Mouse (Mus musculus): ENCODE data around the gene Clec4d. TPM values are rescaled to one million over a fixed set of nuclear protein-coding genes. Genes with fewer than 3 reads are reported as not detected.
"Not testable (repeated sequence)": the region's sequence is repeated elsewhere in the genome, so short reads cannot be mapped to it uniquely, and the experiment has no call there.

Clec4d gene
- polyA plus RNA-seq (2016; fragmentation: Nextera tagmentation; extraction: Ambion mirVana) = not detected in 2 replicates

- no peak within 1 kb of the TSS for H3K4me2 ChIP-seq (replicated peaks)
- no peak for ATAC-seq (ENCODE audit: low FRiP score, low read depth)
- no peaks in the 10 kb centered on the region for H3K27me3 ChIP-seq
- H3K27ac ChIP-seq (replicated peaks) = no peak within 1 kb of the TSS
- H3K4me3 ChIP-seq = no peak within 1 kb of the TSS
- no peaks in the 10 kb centered on the region for H3K4me1 ChIP-seq
- no peak within 1 kb of the TSS for H3K9ac ChIP-seq (replicated peaks)
- no peaks in the 10 kb centered on the region for H3K9me3 ChIP-seq
- WGBS = 82% methylated on average over 4 of the region's 4 CpGs
- H3K36me3 ChIP-seq = no peaks in the 10 kb centered on the region
Observed at GRCm38 (mm10) chr6:123261555-123262161, at the start of gene Clec4d. Clec4d (plus strand) TSS chr6:123262111.

DNA sequence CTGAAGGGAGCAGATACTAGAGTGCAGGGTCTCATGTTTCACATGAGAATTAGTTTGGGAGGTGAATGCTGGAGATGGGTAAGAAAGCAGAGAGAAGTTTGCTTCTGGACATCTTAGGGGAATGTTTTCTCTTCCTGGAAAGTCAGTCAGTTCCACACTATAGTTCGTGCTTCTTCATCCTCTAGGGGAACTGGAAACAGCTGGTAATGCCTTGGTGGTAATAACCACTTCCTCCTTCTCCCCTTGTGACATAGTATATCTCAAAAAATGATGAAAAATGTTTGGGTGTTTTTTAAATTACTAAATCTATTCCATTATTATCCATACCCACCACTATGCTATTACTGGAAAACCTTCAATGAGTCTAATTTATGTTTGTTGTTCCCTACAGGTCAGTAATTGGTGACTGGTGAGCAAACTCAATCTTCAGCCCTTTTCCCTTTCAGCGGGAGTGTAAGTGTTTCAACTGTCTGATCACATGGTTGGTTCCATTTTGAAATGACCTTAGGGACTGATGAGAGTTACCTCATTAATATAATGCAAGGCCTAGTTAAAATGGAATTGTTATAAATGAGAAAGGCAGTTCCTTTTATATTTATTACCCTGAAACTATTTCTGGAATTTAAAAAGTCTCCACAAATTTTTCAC lies 34.3 kb upstream of the Clec4d start:
- no peaks in the 10 kb centered on the region for H3K4me1 ChIP-seq
- H3K36me3 ChIP-seq = no peaks in the 10 kb centered on the region
- 77% methylated on average over 2 of the region's 2 CpGs for WGBS
- no peak overlapping the region for H3K9ac ChIP-seq (replicated peaks)
- H3K4me2 ChIP-seq (replicated peaks) = no peak overlapping the region
- no peak overlapping the region for H3K4me3 ChIP-seq
- ATAC-seq (ENCODE audit: low FRiP score, low read depth) = no peak
- no peak overlapping the region for H3K27ac ChIP-seq (replicated peaks)
- no peaks in the 10 kb centered on the region for H3K9me3 ChIP-seq
- no peaks in the 10 kb centered on the region for H3K27me3 ChIP-seq

DNA sequence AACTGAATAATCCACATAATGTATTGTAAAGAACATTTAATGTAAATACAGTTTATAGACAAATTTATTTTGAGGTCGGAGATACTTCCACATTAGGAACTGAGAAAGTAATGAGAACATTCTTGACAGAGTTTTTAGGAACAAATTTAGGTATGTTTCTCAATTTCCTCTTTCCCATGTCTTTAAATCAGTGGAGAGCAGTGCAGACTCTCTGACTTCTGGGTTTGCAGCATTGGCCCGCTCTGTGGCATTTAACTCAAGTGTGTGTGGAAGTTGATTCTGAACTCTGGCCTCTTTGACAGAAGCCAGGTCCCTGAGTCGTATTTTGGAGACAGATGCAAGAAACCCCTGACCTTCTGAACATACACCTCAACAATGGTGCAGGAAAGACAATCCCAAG lies 32.3 kb upstream of the Clec4d start, which contains the start of gene Clec4n:
TSS of gene Clec4n (plus strand) at position 200 of the 400 bp plus-strand sequence.
- Histone ChIP-seq H3K27ac (replicated peaks) (no peak within 1 kb of the TSS), H3K4me3 (no peak within 1 kb of the TSS), H3K4me1 (no peaks in the 10 kb centered on the region), H3K27me3 (no peaks in the 10 kb centered on the region), H3K9me3 (no peaks in the 10 kb centered on the region), H3K36me3 (no peaks in the 10 kb centered on the region), H3K9ac (replicated peaks) (no peak within 1 kb of the TSS), H3K4me2 (replicated peaks) (no peak within 1 kb of the TSS)
- 72% methylated on average over 3 of the region's 3 CpGs for WGBS
- ATAC-seq (ENCODE audit: low FRiP score, low read depth) = no peak

DNA sequence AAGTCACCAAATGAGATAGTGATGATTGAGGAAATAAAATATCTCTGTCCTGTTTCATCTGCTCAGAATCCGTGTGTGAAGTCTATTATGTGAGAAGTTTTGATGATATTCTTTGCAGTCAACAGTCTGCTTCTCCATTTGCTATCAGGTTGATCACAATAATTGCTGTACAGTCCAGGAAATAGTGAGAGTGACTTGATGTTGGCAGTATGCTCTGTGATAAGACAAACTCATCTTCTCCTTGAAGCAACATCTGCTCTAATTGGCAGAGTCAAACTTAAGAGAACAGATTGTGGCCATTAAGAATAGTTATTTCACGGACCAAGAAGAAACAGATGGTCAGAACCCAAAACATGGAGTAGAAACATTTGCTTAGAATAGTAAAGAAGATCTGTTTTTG lies 30.8 kb upstream of the Clec4d start:
- Histone ChIP-seq H3K4me3 (no peak overlapping the region), H3K27ac (replicated peaks) (no peak overlapping the region), H3K27me3 (no peaks in the 10 kb centered on the region), H3K9ac (replicated peaks) (no peak overlapping the region), H3K4me1 (no peaks in the 10 kb centered on the region), H3K36me3 (no peaks in the 10 kb centered on the region), H3K9me3 (no peaks in the 10 kb centered on the region), H3K4me2 (replicated peaks) (no peak overlapping the region)
- no peak for ATAC-seq (ENCODE audit: low FRiP score, low read depth)
- WGBS = 71% methylated on average over 2 of the region's 2 CpGs

DNA sequence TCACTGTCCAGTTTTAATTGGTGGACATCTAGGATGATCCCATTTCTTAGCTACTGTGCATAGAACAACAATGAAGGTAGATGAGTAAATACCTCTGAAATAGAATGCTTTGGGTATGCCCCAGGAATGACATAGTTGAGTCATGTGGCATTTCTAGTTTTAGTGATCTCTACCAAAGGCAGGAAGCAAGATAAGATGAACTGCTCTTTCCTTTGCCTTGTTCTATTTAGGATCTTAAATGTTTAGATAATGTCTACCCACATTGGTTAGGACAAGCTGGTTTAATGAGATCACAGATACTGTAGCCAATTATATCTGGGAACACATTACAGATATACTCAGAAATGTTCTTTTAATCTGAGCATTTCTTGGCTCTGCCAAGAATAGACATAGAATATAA lies 24.3 kb upstream of the Clec4d start:
- Histone ChIP-seq H3K4me1 (no peaks in the 10 kb centered on the region), H3K4me3 (no peak overlapping the region), H3K27me3 (no peaks in the 10 kb centered on the region), H3K36me3 (no peaks in the 10 kb centered on the region), H3K27ac (replicated peaks) (no peak overlapping the region), H3K9ac (replicated peaks) (no peak overlapping the region), H3K4me2 (replicated peaks) (no peak overlapping the region), H3K9me3 (no peaks in the 10 kb centered on the region)
- ATAC-seq (ENCODE audit: low FRiP score, low read depth) = no peak

DNA sequence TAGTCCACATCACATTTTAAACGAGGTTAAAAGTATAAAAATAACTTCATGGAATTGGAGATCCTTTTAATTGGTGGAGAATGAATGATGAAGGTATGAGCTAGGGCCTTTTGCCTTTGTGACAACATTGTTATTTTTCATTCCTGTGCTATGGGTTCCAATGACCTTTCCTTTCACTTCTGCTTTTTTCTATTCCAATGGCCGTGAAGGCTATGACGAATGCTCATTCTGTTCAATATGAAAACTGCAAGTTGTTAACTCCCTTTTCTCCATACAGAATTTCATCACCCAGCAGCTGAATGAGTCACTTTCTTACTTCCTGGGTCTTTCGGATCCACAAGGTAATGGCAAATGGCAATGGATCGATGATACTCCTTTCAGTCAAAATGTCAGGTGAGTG lies 17.7 kb upstream of the Clec4d start:
- H3K36me3 ChIP-seq = no peaks in the 10 kb centered on the region
- H3K4me2 ChIP-seq (replicated peaks) = no peak overlapping the region
- WGBS = 83% methylated on average over 5 of the region's 5 CpGs
- H3K4me1 ChIP-seq = no peaks in the 10 kb centered on the region
- no peak overlapping the region for H3K27ac ChIP-seq (replicated peaks)
- H3K9ac ChIP-seq (replicated peaks) = no peak overlapping the region
- no peak for ATAC-seq (ENCODE audit: low FRiP score, low read depth)
- H3K9me3 ChIP-seq = no peaks in the 10 kb centered on the region
- H3K27me3 ChIP-seq = no peaks in the 10 kb centered on the region
- no peak overlapping the region for H3K4me3 ChIP-seq

- ATAC-seq (ENCODE audit: low FRiP score, low read depth); H3K4me2 ChIP-seq (replicated peaks); H3K4me3 ChIP-seq; H3K9ac ChIP-seq (replicated peaks); H3K4me1 ChIP-seq; H3K27ac ChIP-seq (replicated peaks); H3K27me3 ChIP-seq; H3K36me3 ChIP-seq; H3K9me3 ChIP-seq: not testable (repeated sequence)
- 89% methylated on average over 2 of the region's 2 CpGs for WGBS
Observed at GRCm38 (mm10) chr6:123248862-123249261, 13.0 kb upstream of the Clec4d start.

GRCm38 (mm10) chr6:123252735-123253134 lies 9.2 kb upstream of the Clec4d start:
- ATAC-seq (ENCODE audit: low FRiP score, low read depth) = no peak
- Histone ChIP-seq H3K9ac (replicated peaks) (no peak overlapping the region), H3K27ac (replicated peaks) (no peak overlapping the region), H3K4me1 (no peaks in the 10 kb centered on the region), H3K9me3 (no peaks in the 10 kb centered on the region), H3K36me3 (no peaks in the 10 kb centered on the region), H3K4me2 (replicated peaks) (no peak overlapping the region), H3K4me3 (no peak overlapping the region), H3K27me3 (no peaks in the 10 kb centered on the region)

DNA sequence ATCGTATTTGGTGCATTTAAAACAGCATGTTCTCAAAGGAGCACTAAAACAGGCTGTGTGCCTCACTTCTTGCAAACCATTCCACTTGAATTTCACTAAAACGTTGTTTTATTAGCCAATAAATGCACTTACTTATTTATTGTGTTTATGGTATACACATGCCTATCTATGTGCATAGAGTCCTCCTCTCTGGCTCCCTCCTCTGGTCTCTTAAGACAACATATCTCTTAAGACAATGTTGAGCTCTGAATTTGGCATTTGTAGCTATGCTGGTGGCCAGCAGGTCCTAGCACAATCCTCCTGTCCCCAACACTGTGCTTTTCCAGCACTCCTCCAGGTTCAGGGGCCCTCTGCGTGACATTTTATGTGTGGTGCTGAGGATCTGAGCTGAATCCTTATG lies 3.0 kb upstream of the Clec4d start:
- H3K9ac ChIP-seq (replicated peaks) = no peak overlapping the region
- WGBS = 82% methylated on average over 3 of the region's 3 CpGs
- no peak for ATAC-seq (ENCODE audit: low FRiP score, low read depth)

GRCm38 (mm10) chr6:123259889-123260603 lies 1.9 kb upstream of the Clec4d start:
- Histone ChIP-seq H3K4me3 (no peak overlapping the region), H3K9me3 (no peaks in the 10 kb centered on the region), H3K27ac (replicated peaks) (no peak overlapping the region), H3K4me1 (no peaks in the 10 kb centered on the region), H3K36me3 (no peaks in the 10 kb centered on the region), H3K9ac (replicated peaks) (no peak overlapping the region), H3K27me3 (no peaks in the 10 kb centered on the region), H3K4me2 (replicated peaks) (no peak overlapping the region)
- no peak for ATAC-seq (ENCODE audit: low FRiP score, low read depth)
- 85% methylated on average over 4 of the region's 4 CpGs for WGBS

More for the DNA sequence above, 3.0 kb upstream of the Clec4d start:
- H3K4me3 ChIP-seq = no peak overlapping the region
- no peaks in the 10 kb centered on the region for H3K4me1 ChIP-seq
- no peaks in the 10 kb centered on the region for H3K9me3 ChIP-seq
- no peaks in the 10 kb centered on the region for H3K36me3 ChIP-seq
- H3K27ac ChIP-seq (replicated peaks) = no peak overlapping the region
- no peak overlapping the region for H3K4me2 ChIP-seq (replicated peaks)
- no peaks in the 10 kb centered on the region for H3K27me3 ChIP-seq

DNA sequence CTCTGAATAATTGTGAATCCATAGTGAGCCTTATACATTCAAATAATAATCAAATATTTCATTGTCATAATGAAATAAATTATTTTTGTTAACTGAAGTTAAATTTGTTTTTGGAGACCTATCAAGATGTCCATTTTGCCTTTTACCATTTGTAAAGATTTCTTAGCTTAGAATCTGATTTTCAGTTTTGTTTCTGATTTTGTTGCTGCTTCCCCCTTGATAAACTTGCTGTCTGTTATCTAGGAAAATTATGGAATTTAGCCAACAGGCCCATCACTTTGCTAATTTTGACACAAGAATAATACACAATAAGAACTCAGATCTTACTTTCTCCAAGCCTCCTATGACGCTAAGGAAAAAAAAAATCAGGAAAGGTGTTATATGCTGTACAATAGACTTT lies 1.0 kb upstream of the Clec4d start:
- H3K4me2 ChIP-seq (replicated peaks) = no peak overlapping the region
- no peak for ATAC-seq (ENCODE audit: low FRiP score, low read depth)
- WGBS = 95% methylated on average over 1 of the region's 1 CpGs
- H3K27ac ChIP-seq (replicated peaks) = no peak overlapping the region
- no peak overlapping the region for H3K4me3 ChIP-seq
- H3K27me3 ChIP-seq = no peaks in the 10 kb centered on the region
- H3K9ac ChIP-seq (replicated peaks) = no peak overlapping the region
- H3K4me1 ChIP-seq = no peaks in the 10 kb centered on the region
- H3K36me3 ChIP-seq = no peaks in the 10 kb centered on the region
- H3K9me3 ChIP-seq = no peaks in the 10 kb centered on the region

DNA sequence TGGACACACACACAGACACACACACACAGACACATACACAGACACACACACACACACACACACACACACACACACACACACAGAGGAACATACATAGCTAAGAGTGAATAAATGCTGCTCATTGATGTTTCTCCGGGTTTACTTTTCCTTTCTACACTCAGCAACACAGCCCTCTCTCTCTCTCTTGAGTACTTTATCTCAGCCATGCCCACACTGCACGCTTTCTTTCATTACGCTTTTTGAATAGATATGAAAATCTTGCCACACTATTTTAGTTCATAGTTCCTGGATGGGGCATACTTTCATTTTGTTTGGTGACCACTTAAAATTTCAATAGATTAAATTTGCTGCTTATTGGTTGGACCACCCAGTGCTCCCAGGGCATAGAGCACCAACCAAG lies 2.3 kb downstream of the Clec4d start:
- 93% methylated on average over 3 of the region's 3 CpGs for WGBS
- H3K27ac ChIP-seq (replicated peaks) = no peak overlapping the region
- peak; percentile 16; the same call in 1 of the 2 replicates for ATAC-seq (ENCODE audit: low FRiP score, low read depth)
- H3K4me3 ChIP-seq = no peak overlapping the region
- H3K9ac ChIP-seq (replicated peaks) = no peak overlapping the region
- H3K4me2 ChIP-seq (replicated peaks) = no peak overlapping the region
- H3K9me3 ChIP-seq = no peaks in the 10 kb centered on the region
- H3K4me1 ChIP-seq = no peaks in the 10 kb centered on the region
- no peaks in the 10 kb centered on the region for H3K36me3 ChIP-seq
- H3K27me3 ChIP-seq = no peaks in the 10 kb centered on the region
